Mouse (Mus musculus) C2C12 (cell line): ENCODE measurements around the gene Atn1. TPM values are rescaled to one million over a fixed set of nuclear protein-coding genes. Genes with fewer than 3 reads are reported as not detected.

Source experiments
- H3K27me3 ChIP-seq: one replicate; pipeline ENCODE4 v1.6.1; 2011; ENCODE audit not compliant: control insufficient read depth, insufficient read depth, insufficient read length
- H3K36me3 ChIP-seq: one replicate; pipeline ENCODE4 v1.6.1; 2011; ENCODE audit not compliant: control insufficient read depth, insufficient read depth
- H3K4me3 ChIP-seq: one replicate; pipeline ENCODE4 v1.5.1; 2011; ENCODE audit warnings: mild to moderate bottlenecking, control low read depth; ENCODE audit not compliant: poor library complexity, insufficient read depth, severe bottlenecking
- H3K79me2 ChIP-seq: one replicate; pipeline ENCODE4 v1.6.1; 2011; ENCODE audit not compliant: control insufficient read depth, insufficient read depth
- H3K79me3 ChIP-seq: one replicate; pipeline ENCODE4 v1.6.1; 2011; ENCODE audit warnings: low read depth, control low read depth
- H3ac ChIP-seq: one replicate; pipeline ENCODE3; 2011; ENCODE audit warnings: low read depth; ENCODE audit not compliant: control insufficient read depth, insufficient read length
- CEBPB ChIP-seq: IDR thresholded peaks from one replicate; pipeline ENCODE4 v1.6.1; 2011; ENCODE audit warnings: low read depth, mild to moderate bottlenecking, control low read depth, moderate library complexity
- CTCF ChIP-seq: IDR thresholded peaks from one replicate; pipeline ENCODE4 v1.5.1; 2011; ENCODE audit not compliant: control insufficient read depth, insufficient read depth, insufficient read length
- FOSL1 ChIP-seq: IDR thresholded peaks from one replicate; pipeline ENCODE4 v1.8.0; 2011; ENCODE audit warnings: mild to moderate bottlenecking, low read length; ENCODE audit not compliant: poor library complexity, insufficient read depth, severe bottlenecking
- MAX ChIP-seq: IDR thresholded peaks from one replicate; pipeline ENCODE4 v1.6.1; 2011; ENCODE audit warnings: mild to moderate bottlenecking, control low read depth
- MYOD1 ChIP-seq: IDR thresholded peaks from one replicate; pipeline ENCODE4 v1.6.1; 2011; ENCODE audit warnings: low read depth; ENCODE audit not compliant: control insufficient read depth, insufficient read length
- MYOG ChIP-seq: IDR thresholded peaks from one replicate; pipeline ENCODE4 v1.6.1; 2011; ENCODE audit not compliant: control insufficient read depth, insufficient read length; ENCODE audit errors: extremely low read depth
- USF1 ChIP-seq: IDR thresholded peaks from one replicate; pipeline ENCODE4 v1.6.1; 2011; ENCODE audit warnings: low read depth, mild to moderate bottlenecking, control low read depth, moderate library complexity
- polyA plus RNA-seq: library from polyadenylated mRNA; unstranded; fragments of >200 nt; fragmentation: generic; extraction: Trizol; gene quantifications from one replicate; pipeline ENCODE4 v1.2.1, GENCODE M21; 2012; ENCODE audit warnings: missing spikeins

Gene Atn1
- polyA plus RNA-seq, 1 experiment, result 47.0 TPM

- Histone ChIP-seq H3K79me2 (no peaks in the 10 kb centered on the region), H3ac (no peak overlapping the region), H3K27me3 (no peaks in the 10 kb centered on the region), H3K4me3 (no peak overlapping the region), H3K36me3 (no peaks in the 10 kb centered on the region), H3K79me3 (no peaks in the 10 kb centered on the region)
- TF ChIP-seq USF1, result no peak
- no peak for TF ChIP-seq MYOG
- TF ChIP-seq FOSL1, result no peak
- no peak for TF ChIP-seq MAX
- TF ChIP-seq CEBPB, result no peak
- no peak for TF ChIP-seq CTCF
- TF ChIP-seq MYOD1, result no peak
Measured at GRCm38 (mm10) chr6:124724472-124724871, 31.9 kb downstream of the Atn1 start.

- H3K27me3 ChIP-seq, result no peaks in the 10 kb centered on the region
- no peak overlapping the region for H3K4me3 ChIP-seq
- H3ac ChIP-seq, result no peak overlapping the region
- no peaks in the 10 kb centered on the region for H3K79me3 ChIP-seq
- no peaks in the 10 kb centered on the region for H3K79me2 ChIP-seq
- H3K36me3 ChIP-seq, result no peaks in the 10 kb centered on the region
- TF ChIP-seq MAX, result no peak
- TF ChIP-seq MYOD1, result no peak
- TF ChIP-seq CEBPB, result no peak
- no peak for TF ChIP-seq FOSL1
- TF ChIP-seq MYOG, result no peak
- no peak for TF ChIP-seq CTCF
- no peak for TF ChIP-seq USF1
Measured at GRCm38 (mm10) chr6:124723541-124723940, 32.8 kb downstream of the Atn1 start.

GRCm38 (mm10) chr6:124722876-124723473, 33.3 kb downstream of the Atn1 start:
- Histone ChIP-seq H3K4me3 (no peak overlapping the region), H3ac (no peak overlapping the region), H3K27me3 (no peaks in the 10 kb centered on the region), H3K79me3 (no peaks in the 10 kb centered on the region), H3K36me3 (no peaks in the 10 kb centered on the region), H3K79me2 (no peaks in the 10 kb centered on the region)
- TF ChIP-seq CEBPB (no peak), FOSL1 (no peak), MAX (no peak), MYOD1 (no peak), CTCF (no peak), USF1 (no peak), MYOG (no peak)

- Histone ChIP-seq H3ac (no peak overlapping the region), H3K4me3 (no peak overlapping the region), H3K36me3 (peaks cover 16% of the 10 kb centered on the region), H3K79me2 (no peaks in the 10 kb centered on the region), H3K27me3 (no peaks in the 10 kb centered on the region), H3K79me3 (no peaks in the 10 kb centered on the region)
- no peak for TF ChIP-seq MYOG
- no peak for TF ChIP-seq CTCF
Measured at GRCm38 (mm10) chr6:124720904-124721303, 35.4 kb downstream of the Atn1 start.

GRCm38 (mm10) chr6:124719354-124719978, 36.9 kb downstream of the Atn1 start:
- no peaks in the 10 kb centered on the region for H3K27me3 ChIP-seq
- peaks cover 9% of the 10 kb centered on the region for H3K79me2 ChIP-seq
- peaks cover 3% of the 10 kb centered on the region for H3K79me3 ChIP-seq
- no peak overlapping the region for H3ac ChIP-seq
- H3K36me3 ChIP-seq, result peaks cover 29% of the 10 kb centered on the region
- no peak for TF ChIP-seq MYOD1
- no peak overlapping the region for H3K4me3 ChIP-seq

- H3K36me3 ChIP-seq, result peaks cover 37% of the 10 kb centered on the region
- H3K79me2 ChIP-seq, result peaks cover 17% of the 10 kb centered on the region
- no peak overlapping the region for H3K4me3 ChIP-seq
- H3K27me3 ChIP-seq, result no peaks in the 10 kb centered on the region
- no peak overlapping the region for H3ac ChIP-seq
- peaks cover 10% of the 10 kb centered on the region for H3K79me3 ChIP-seq
- TF ChIP-seq MYOD1 (no peak), CEBPB (no peak), MAX (no peak), FOSL1 (no peak), USF1 (no peak), CTCF (no peak), MYOG (no peak)
Measured at GRCm38 (mm10) chr6:124718703-124719102, 37.6 kb downstream of the Atn1 start.
